Mouse (Mus musculus): Measurements from ENCODE around the gene Spdye4c. TPM values are rescaled to one million over a fixed set of nuclear protein-coding genes. Genes with fewer than 3 reads are reported as not detected.

Spdye4c gene
- polyA plus RNA-seq (2016; fragmentation: Nextera tagmentation; extraction: Ambion mirVana): not detected in 2 replicates

GRCm38 (mm10) chr2:128590909-128591308, at the start of gene Spdye4c:
Gene Spdye4c, plus strand, starts transcription at chr2:128591209.
- Histone ChIP-seq H3K4me3 (no peak within 1 kb of the TSS), H3K36me3 (no peaks in the 10 kb centered on the region), H3K4me2 (replicated peaks) (no peak within 1 kb of the TSS), H3K9ac (no peak within 1 kb of the TSS), H3K27me3 (replicated peaks) (no peaks in the 10 kb centered on the region), H3K4me1 (no peaks in the 10 kb centered on the region), H3K27ac (no peak within 1 kb of the TSS), H3K9me3 (no peaks in the 10 kb centered on the region)
- WGBS: 90% methylated on average over 3 of the region's 3 CpGs
- ATAC-seq (ENCODE audit: low FRiP score, low read depth): no peak

DNA sequence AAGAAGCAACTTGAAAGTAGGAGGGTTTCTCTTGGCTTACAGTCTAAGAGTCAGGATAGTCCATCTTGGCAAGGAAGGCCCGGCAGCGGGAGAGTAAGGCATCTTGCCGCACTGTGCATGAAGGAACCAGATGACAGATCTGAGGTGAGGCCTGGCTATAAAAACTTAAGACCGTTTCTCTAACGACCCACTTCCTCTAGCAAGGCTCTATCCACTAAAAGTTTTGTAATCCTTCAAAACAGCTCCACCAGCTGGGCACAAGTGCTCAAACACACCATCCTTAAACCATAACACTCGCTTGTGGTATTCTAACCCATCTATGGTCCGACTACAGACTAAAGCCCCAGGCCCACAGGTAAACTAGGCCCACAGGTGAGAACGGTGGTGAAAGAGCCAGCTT, 47.5 kb upstream of the Spdye4c start:
- Histone ChIP-seq H3K27ac (no peak overlapping the region), H3K4me3 (no peak overlapping the region), H3K4me2 (replicated peaks) (no peak overlapping the region), H3K9ac (no peak overlapping the region), H3K9me3 (no peaks in the 10 kb centered on the region), H3K4me1 (peaks cover 5% of the 10 kb centered on the region; the same call in 1 of the 2 replicates), H3K36me3 (no peaks in the 10 kb centered on the region), H3K27me3 (replicated peaks) (no peaks in the 10 kb centered on the region)
- ATAC-seq (ENCODE audit: low FRiP score, low read depth): no peak
- WGBS: 78% methylated on average over 8 of the region's 8 CpGs

- Histone ChIP-seq H3K9me3 (no peaks in the 10 kb centered on the region), H3K4me3 (no peak overlapping the region), H3K27me3 (replicated peaks) (no peaks in the 10 kb centered on the region), H3K9ac (no peak overlapping the region), H3K4me2 (replicated peaks) (no peak overlapping the region), H3K4me1 (peaks cover 8% of the 10 kb centered on the region), H3K27ac (no peak overlapping the region), H3K36me3 (no peaks in the 10 kb centered on the region)
- no peak for ATAC-seq (ENCODE audit: low FRiP score, low read depth)
- WGBS: 47% methylated on average over 5 of the region's 5 CpGs
Observed at GRCm38 (mm10) chr2:128544421-128545137, 46.4 kb upstream of the Spdye4c start.

GRCm38 (mm10) chr2:128545447-128545846, 45.6 kb upstream of the Spdye4c start:
- Histone ChIP-seq H3K9ac (no peak overlapping the region), H3K9me3 (no peaks in the 10 kb centered on the region), H3K27me3 (replicated peaks) (no peaks in the 10 kb centered on the region), H3K4me2 (replicated peaks) (no peak overlapping the region), H3K4me3 (no peak overlapping the region), H3K27ac (no peak overlapping the region), H3K4me1 (peaks cover 9% of the 10 kb centered on the region), H3K36me3 (no peaks in the 10 kb centered on the region)
- 55% methylated on average over 7 of the region's 7 CpGs for WGBS
- no peak for ATAC-seq (ENCODE audit: low FRiP score, low read depth)

DNA sequence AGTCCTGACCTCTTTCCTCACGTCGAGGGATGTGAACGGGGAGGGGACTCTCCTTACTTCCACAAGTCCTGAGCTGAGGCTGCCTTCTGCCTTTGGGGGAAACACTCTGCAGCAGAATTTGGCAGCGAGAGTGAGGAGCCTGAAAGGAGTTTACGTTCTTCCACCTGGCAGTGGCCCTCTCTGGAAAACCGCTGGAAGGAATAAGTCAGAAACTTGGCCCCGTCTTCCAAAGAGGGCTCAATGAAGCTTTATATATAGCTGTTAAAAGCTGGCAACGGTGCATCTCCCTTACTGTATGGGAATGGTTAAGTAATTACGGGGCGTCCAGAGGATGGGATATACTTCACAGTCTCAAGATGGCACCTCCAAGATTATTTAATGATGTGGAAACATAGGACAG, 43.9 kb upstream of the Spdye4c start:
- no peaks in the 10 kb centered on the region for H3K36me3 ChIP-seq
- WGBS: 90% methylated on average over 10 of the region's 10 CpGs
- no peak for ATAC-seq (ENCODE audit: low FRiP score, low read depth)
- no peak overlapping the region for H3K27ac ChIP-seq
- no peak overlapping the region for H3K4me2 ChIP-seq (replicated peaks)
- peaks cover 13% of the 10 kb centered on the region for H3K4me1 ChIP-seq
- no peak overlapping the region for H3K4me3 ChIP-seq
- no peaks in the 10 kb centered on the region for H3K9me3 ChIP-seq
- no peaks in the 10 kb centered on the region for H3K27me3 ChIP-seq (replicated peaks)
- H3K9ac ChIP-seq: no peak overlapping the region

- H3K36me3 ChIP-seq: no peaks in the 10 kb centered on the region
- WGBS: 65% methylated on average over 2 of the region's 2 CpGs
- no peak overlapping the region for H3K9ac ChIP-seq
- H3K9me3 ChIP-seq: no peaks in the 10 kb centered on the region
- H3K4me3 ChIP-seq: no peak overlapping the region
- H3K27me3 ChIP-seq (replicated peaks): no peaks in the 10 kb centered on the region
- peaks cover 13% of the 10 kb centered on the region for H3K4me1 ChIP-seq
- no peak for ATAC-seq (ENCODE audit: low FRiP score, low read depth)
- H3K4me2 ChIP-seq (replicated peaks): no peak overlapping the region
- H3K27ac ChIP-seq: no peak overlapping the region
Observed at GRCm38 (mm10) chr2:128548262-128548661, 42.7 kb upstream of the Spdye4c start.

GRCm38 (mm10) chr2:128549561-128549960, 41.4 kb upstream of the Spdye4c start:
- H3K4me1 ChIP-seq: peaks cover 11% of the 10 kb centered on the region
- 43% methylated on average over 7 of the region's 7 CpGs for WGBS
- no peak overlapping the region for H3K9ac ChIP-seq
- H3K27me3 ChIP-seq (replicated peaks): no peaks in the 10 kb centered on the region
- H3K4me3 ChIP-seq: no peak overlapping the region
- ATAC-seq (ENCODE audit: low FRiP score, low read depth): 0 out of 2 replicates have a peak, but pooled peaks have one; percentile 25
- no peak overlapping the region for H3K4me2 ChIP-seq (replicated peaks)
- H3K36me3 ChIP-seq: no peaks in the 10 kb centered on the region
- H3K9me3 ChIP-seq: no peaks in the 10 kb centered on the region
- H3K27ac ChIP-seq: no peak overlapping the region

DNA sequence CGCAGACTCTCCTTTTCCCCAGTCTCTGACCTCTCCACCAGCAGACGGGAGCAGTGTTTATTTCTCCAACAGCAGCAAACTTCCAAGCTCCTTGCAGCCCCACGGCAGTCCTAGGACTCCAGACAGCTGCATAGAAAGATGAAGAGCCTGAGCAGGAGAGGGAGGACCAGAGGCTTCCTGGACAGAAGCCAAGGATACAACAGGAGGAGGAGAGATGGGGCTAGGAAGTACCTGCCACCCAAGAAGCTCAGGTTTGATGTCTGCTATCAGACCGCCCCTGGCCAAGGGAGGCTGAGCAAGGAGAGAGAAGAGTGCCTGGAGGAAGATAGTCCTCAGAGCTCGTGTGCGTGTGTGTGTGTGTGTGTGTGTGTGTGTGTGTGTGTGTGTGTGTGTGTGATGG, 41.0 kb upstream of the Spdye4c start:
- H3K36me3 ChIP-seq: no peaks in the 10 kb centered on the region
- H3K4me2 ChIP-seq (replicated peaks): no peak overlapping the region
- 53% methylated on average over 6 of the region's 6 CpGs for WGBS
- no peak overlapping the region for H3K27ac ChIP-seq
- no peaks in the 10 kb centered on the region for H3K27me3 ChIP-seq (replicated peaks)
- peaks cover 7% of the 10 kb centered on the region for H3K4me1 ChIP-seq
- ATAC-seq (ENCODE audit: low FRiP score, low read depth): no peak
- H3K9ac ChIP-seq: no peak overlapping the region
- H3K4me3 ChIP-seq: no peak overlapping the region
- H3K9me3 ChIP-seq: no peaks in the 10 kb centered on the region

- Histone ChIP-seq H3K27me3 (replicated peaks) (no peaks in the 10 kb centered on the region), H3K4me1 (peaks cover 7% of the 10 kb centered on the region), H3K9me3 (no peaks in the 10 kb centered on the region), H3K36me3 (no peaks in the 10 kb centered on the region), H3K27ac (no peak overlapping the region), H3K4me3 (no peak overlapping the region), H3K4me2 (replicated peaks) (no peak overlapping the region), H3K9ac (no peak overlapping the region)
- ATAC-seq (ENCODE audit: low FRiP score, low read depth): no peak
- 85% methylated on average over 8 of the region's 8 CpGs for WGBS
Observed at GRCm38 (mm10) chr2:128552080-128552791, 38.8 kb upstream of the Spdye4c start.

- no peak for ATAC-seq (ENCODE audit: low FRiP score, low read depth)
Observed at GRCm38 (mm10) chr2:128552798-128553720, 38.0 kb upstream of the Spdye4c start.

DNA sequence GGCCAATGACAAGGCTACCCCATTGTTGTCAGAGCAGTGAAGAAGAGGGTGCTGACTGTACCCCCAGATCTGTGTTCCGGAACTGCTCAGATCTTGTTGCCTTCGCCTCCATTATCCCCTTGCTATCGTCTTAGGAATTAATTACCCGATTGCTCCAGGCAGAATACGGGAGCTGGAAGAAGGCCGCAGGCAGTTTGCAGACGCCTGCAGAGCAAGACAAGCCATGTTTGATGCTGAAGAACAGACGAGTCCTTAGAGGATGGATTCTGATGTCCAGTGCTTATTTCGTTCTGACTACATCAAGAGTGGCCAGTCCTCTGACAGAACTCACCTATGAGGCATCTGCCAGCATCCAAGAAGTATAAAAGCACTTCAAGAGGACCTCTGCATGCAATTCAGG, 35.9 kb upstream of the Spdye4c start:
- Histone ChIP-seq H3K4me1 (peaks cover 4% of the 10 kb centered on the region; the same call in 1 of the 2 replicates), H3K36me3 (no peaks in the 10 kb centered on the region), H3K4me2 (replicated peaks) (no peak overlapping the region), H3K27ac (no peak overlapping the region), H3K9ac (no peak overlapping the region), H3K4me3 (no peak overlapping the region), H3K27me3 (replicated peaks) (no peaks in the 10 kb centered on the region), H3K9me3 (no peaks in the 10 kb centered on the region)
- ATAC-seq (ENCODE audit: low FRiP score, low read depth): no peak
- WGBS: 82% methylated on average over 9 of the region's 9 CpGs

More at GRCm38 (mm10) chr2:128552798-128553720, 38.0 kb upstream of the Spdye4c start:
- no peak overlapping the region for H3K4me3 ChIP-seq
- H3K36me3 ChIP-seq: no peaks in the 10 kb centered on the region
- no peaks in the 10 kb centered on the region for H3K27me3 ChIP-seq (replicated peaks)
- H3K27ac ChIP-seq: no peak overlapping the region
- no peaks in the 10 kb centered on the region for H3K9me3 ChIP-seq
- peaks cover 7% of the 10 kb centered on the region for H3K4me1 ChIP-seq
- no peak overlapping the region for H3K9ac ChIP-seq
- no peak overlapping the region for H3K4me2 ChIP-seq (replicated peaks)
- 92% methylated on average over 8 of the region's 8 CpGs for WGBS

DNA sequence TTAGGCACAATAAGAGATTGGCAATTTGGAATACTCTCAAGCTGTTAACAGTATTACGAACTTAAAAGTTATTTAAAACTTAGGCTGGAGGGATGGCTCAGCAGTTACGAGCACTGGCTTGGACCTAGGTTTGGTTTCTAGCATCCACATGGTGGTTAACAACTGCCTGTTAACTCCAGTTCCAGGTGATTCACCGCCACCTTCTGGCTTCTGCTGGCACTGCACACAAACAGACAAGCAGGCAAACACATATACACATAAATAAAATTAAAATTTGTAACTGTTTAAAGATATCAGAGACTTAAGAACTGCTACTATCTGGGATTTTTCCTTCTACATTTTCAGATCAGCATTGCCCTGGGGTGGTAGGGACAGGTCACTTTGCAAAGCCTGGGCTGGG, 26.8 kb upstream of the Spdye4c start:
- no peaks in the 10 kb centered on the region for H3K36me3 ChIP-seq
- ATAC-seq (ENCODE audit: low FRiP score, low read depth): no peak
- H3K4me1 ChIP-seq: no peaks in the 10 kb centered on the region
- H3K27ac ChIP-seq: no peak overlapping the region
- no peak overlapping the region for H3K4me2 ChIP-seq (replicated peaks)
- H3K4me3 ChIP-seq: no peak overlapping the region
- no peaks in the 10 kb centered on the region for H3K27me3 ChIP-seq (replicated peaks)
- no peaks in the 10 kb centered on the region for H3K9me3 ChIP-seq
- H3K9ac ChIP-seq: no peak overlapping the region
- WGBS: 84% methylated on average over 3 of the region's 3 CpGs
